Mouse (Mus musculus) megakaryocyte, embryonic 14.5 days (primary cell): ENCODE measurements around the gene Kifc5b. TPM values are rescaled to one million over a fixed set of nuclear protein-coding genes. Genes with fewer than 3 reads are reported as not detected.
"Not testable (repeated sequence)": the region's sequence is repeated elsewhere in the genome, so short reads cannot be mapped to it uniquely, and the experiment has no call there.

Source experiments
- H3K27me3 ChIP-seq: replicated peaks from 2 replicates; pipeline ENCODE3; 2012; ENCODE audit warnings: inconsistent platforms
- H3K36me3 ChIP-seq: replicated peaks from 2 replicates; pipeline ENCODE3; 2012; ENCODE audit warnings: low read length, inconsistent platforms, mixed read lengths
- H3K4me1 ChIP-seq: 2 replicates; pipeline ENCODE4 v1.6.1; 2012; ENCODE audit warnings: inconsistent platforms
- H3K4me3 ChIP-seq: replicated peaks from 2 replicates; pipeline ENCODE3; 2012; ENCODE audit warnings: moderate library complexity, mild to moderate bottlenecking, inconsistent platforms
- H3K9me3 ChIP-seq: 2 replicates; pipeline ENCODE4 v1.6.1; 2012; ENCODE audit warnings: inconsistent platforms
- FLI1 ChIP-seq: IDR thresholded peaks from 2 replicates; pipeline ENCODE4 v1.6.1; 2012; ENCODE audit warnings: low read length, inconsistent platforms, mixed read lengths
- GATA1 ChIP-seq: IDR thresholded peaks from 3 replicates; pipeline ENCODE4 v1.6.1; 2012; ENCODE audit warnings: mixed read lengths, low read length, inconsistent platforms, borderline replicate concordance
- polyA plus RNA-seq: library from polyadenylated mRNA; stranded (reverse); fragments of >175 nt; gene quantifications from 2 replicates; pipeline ENCODE4 v1.2.3, GENCODE M21; 2012; ENCODE audit warnings: low replicate concordance; ENCODE audit not compliant: insufficient read depth

Gene Kifc5b
- polyA plus RNA-seq, 1 experiment = 12.1 TPM

DNA sequence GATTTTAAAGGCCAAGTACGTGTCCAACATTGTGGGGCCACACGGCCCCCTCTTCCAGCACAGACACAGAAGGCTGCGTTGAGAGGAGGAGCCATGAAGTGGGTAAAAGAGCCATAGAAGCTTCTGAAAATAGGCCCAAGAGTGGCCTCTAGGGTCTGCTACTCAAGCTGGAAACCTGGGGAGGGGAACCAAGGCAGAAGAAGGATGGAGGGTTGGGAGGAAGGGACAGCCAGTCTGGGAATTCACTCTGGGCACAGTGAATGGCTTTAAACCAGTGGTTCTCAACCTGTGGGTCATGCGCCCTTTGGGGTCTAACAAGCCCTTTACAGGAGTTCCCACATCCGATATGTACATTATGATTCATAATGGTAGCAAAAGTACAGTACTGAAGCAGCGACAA lies 52.4 kb downstream of the Kifc5b start:
- Histone ChIP-seq H3K9me3 (no peaks in the 10 kb centered on the region), H3K4me1 (peaks cover 60% of the 10 kb centered on the region), H3K36me3 (peaks cover 20% of the 10 kb centered on the region), H3K4me3 (no peak overlapping the region), H3K27me3 (peaks cover 7% of the 10 kb centered on the region)
- no peak for TF ChIP-seq GATA1
- no peak for TF ChIP-seq FLI1

GRCm38 (mm10) chr17:26970221-26970620 lies 53.3 kb downstream of the Kifc5b start:
- peaks cover 26% of the 10 kb centered on the region for H3K36me3 ChIP-seq
- TF ChIP-seq GATA1 (no peak), FLI1 (no peak)

DNA sequence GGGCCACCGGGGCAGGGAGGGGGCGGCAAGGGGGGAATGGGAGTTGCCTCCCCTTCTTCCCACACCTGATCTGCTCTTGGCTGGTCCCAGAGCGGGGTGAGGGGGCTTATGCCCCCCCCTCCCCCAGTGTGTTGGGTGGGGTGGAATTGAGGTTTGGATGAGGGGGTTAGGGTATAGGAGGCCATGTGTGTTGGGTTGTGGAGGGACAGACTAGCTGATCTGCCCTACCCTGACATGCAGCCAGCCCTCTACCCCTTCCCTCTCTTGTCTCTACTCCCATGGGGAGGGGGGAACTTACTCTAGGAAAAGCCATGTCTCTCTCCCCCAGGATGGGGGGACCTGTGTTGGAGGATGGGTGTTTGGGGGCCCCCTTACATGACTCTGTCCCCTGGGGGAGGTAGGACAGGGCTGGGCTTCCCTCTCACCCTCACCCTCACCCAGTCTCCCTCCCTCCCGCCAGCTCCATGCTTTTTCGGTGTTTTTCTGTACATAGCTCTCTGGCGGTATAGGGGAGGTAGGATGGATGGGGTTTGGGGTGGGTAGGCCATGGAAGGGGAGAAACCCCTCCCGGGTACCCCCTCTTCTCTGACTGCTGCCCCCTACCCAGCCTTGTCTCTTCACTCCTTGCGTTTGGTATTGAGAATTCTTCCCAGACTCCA lies 54.5 kb downstream of the Kifc5b start:
- peaks cover 38% of the 10 kb centered on the region for H3K36me3 ChIP-seq
- peak overlapping the region; percentile 38 for H3K4me3 ChIP-seq
- H3K9me3 ChIP-seq = no peaks in the 10 kb centered on the region
- no peak for TF ChIP-seq GATA1
- H3K4me1 ChIP-seq = peaks cover 65% of the 10 kb centered on the region
- peaks cover 7% of the 10 kb centered on the region for H3K27me3 ChIP-seq

More at GRCm38 (mm10) chr17:26970221-26970620, 53.3 kb downstream of the Kifc5b start:
- H3K9me3 ChIP-seq = no peaks in the 10 kb centered on the region
- H3K27me3 ChIP-seq = peaks cover 7% of the 10 kb centered on the region
- H3K4me1 ChIP-seq = peaks cover 60% of the 10 kb centered on the region
- peak overlapping the region; percentile 8 for H3K4me3 ChIP-seq

DNA sequence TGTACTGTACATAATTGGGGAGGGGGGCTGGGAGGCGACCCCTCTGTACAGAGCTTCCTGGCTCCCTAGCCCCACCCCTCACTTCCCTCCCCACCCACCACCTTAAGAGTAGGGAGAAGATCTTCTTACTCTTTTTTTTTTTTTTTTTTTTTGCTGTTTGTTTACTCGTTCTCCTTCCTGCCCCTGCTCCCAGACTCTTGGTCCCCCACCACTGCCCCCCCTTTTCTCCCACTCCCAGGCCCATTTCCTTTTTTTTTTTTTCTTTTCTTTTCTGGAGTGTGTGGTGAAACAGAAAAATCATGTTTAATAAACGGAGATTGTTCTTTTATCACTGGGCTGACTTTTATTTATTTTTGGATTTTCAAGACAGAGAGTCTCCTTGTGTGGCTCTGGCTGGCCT lies 55.2 kb downstream of the Kifc5b start:
- Histone ChIP-seq H3K36me3 (peaks cover 40% of the 10 kb centered on the region), H3K4me3 (peak overlapping the region; percentile 99), H3K9me3 (no peaks in the 10 kb centered on the region), H3K4me1 (peaks cover 69% of the 10 kb centered on the region), H3K27me3 (peaks cover 3% of the 10 kb centered on the region)
- TF ChIP-seq GATA1 = no peak
- TF ChIP-seq FLI1 = no peak

DNA sequence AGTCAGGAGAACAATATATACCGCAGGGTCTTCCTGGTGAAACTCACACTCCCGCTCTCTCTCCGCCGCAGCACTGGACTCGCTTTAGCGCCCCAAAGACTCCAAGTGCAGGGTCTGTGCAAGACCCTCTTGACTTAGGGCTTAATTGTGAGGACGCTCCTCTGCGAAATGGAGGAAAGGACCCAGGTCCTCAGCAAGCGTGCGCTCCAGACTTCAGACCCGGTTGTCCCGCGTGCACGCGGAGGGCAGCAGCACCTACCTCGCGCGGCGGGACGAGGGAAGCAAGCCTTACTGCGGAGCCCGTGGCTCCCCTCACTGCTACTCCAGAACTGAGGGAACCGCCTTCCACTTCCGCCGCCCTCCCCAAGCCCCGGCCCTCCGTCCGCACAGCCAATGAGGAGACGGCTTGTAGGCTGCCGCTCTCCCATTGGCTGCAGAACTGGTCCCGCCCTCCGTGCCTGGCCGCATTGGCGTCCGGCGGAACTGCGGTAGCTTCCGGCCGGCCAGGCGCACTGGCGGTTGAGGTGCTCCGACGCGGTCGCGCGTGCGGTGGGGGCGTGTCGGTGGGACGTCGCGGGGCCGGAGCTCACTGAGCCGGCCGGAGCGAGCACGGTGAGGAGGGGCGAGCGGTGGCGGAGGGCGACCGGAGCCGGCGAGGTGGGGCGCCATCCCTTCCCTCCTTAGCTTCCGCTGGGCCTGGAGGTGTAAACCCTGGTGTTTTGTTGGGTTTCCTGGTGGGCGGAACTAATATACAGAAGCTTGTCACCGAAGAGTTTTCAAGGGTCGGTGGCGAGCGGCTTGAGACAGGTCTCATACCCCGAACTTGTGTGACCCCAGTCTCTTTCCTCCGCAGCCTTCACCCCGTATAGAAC lies 56.0 kb downstream of the Kifc5b start, which contains the start of gene Zbtb9:
TSS of gene Zbtb9 (plus strand) at position 465 of the 872 bp plus-strand sequence.
- peaks cover 41% of the 10 kb centered on the region for H3K36me3 ChIP-seq
- H3K4me3 ChIP-seq = peak within 1 kb of the TSS; percentile 99
- TF ChIP-seq GATA1 = no peak
- peak; percentile 83 for TF ChIP-seq FLI1
- H3K27me3 ChIP-seq = peaks cover 1% of the 10 kb centered on the region
- H3K9me3 ChIP-seq = no peaks in the 10 kb centered on the region
- H3K4me1 ChIP-seq = peaks cover 68% of the 10 kb centered on the region

- Histone ChIP-seq H3K27me3 (no peaks in the 10 kb centered on the region), H3K36me3 (peaks cover 52% of the 10 kb centered on the region), H3K4me3 (peak overlapping the region; percentile 99), H3K4me1 (peaks cover 72% of the 10 kb centered on the region), H3K9me3 (no peaks in the 10 kb centered on the region)
- TF ChIP-seq GATA1 (no peak), FLI1 (no peak)
These were observed 57.7 kb downstream of the Kifc5b start for GRCm38 (mm10) chr17:26974547-26974946.

DNA sequence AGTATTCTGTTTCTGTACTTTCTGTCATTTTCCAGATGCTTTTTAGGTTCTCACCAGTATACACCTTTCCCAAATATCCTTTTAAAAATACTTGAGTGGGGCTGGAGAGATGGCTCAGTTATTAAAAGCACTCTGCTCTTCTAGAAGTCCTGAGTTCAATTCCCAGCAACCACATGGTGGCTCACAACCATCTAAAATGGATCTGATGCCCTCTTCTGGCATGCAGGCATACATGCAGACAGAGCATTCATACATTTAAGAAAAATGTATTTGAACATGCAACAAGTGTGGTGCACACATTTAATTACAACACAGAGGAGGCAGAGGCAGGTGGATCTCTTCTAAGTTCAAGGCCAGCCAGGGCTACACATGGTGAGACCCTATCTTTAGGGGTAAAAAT lies 58.5 kb downstream of the Kifc5b start:
- H3K9me3 ChIP-seq = no peaks in the 10 kb centered on the region
- no peak overlapping the region for H3K4me3 ChIP-seq
- TF ChIP-seq GATA1 (no peak), FLI1 (no peak)
- peaks cover 55% of the 10 kb centered on the region for H3K36me3 ChIP-seq
- H3K27me3 ChIP-seq = no peaks in the 10 kb centered on the region
- H3K4me1 ChIP-seq = peaks cover 72% of the 10 kb centered on the region

DNA sequence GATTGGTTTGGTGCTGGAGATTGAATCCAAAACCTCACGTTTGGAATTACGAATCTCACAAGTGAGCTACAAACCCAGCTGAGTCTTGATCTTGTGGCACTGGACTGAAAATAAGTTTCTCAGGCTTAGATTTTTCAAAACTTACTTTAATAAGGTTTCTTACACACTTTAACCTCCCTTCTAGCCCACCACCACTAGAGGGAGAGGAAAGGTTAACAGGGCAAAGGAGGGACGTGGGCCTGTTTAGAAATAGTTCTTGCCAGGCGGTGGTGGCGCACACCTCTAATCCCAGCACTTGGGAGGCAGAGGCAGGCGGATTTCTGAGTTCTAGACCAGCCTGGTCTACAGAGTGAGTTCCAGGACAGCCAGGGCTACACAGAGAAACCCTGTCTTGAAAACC lies 60.5 kb downstream of the Kifc5b start:
- not testable (repeated sequence) for H3K4me3 ChIP-seq, H3K9me3 ChIP-seq, H3K27me3 ChIP-seq
- peaks cover 70% of the 10 kb centered on the region for H3K4me1 ChIP-seq
- H3K36me3 ChIP-seq = peaks cover 55% of the 10 kb centered on the region

GRCm38 (mm10) chr17:26979426-26979825 lies 62.5 kb downstream of the Kifc5b start:
- H3K4me1 ChIP-seq = peaks cover 68% of the 10 kb centered on the region
- TF ChIP-seq FLI1 = no peak
- no peak for TF ChIP-seq GATA1
- no peaks in the 10 kb centered on the region for H3K9me3 ChIP-seq
- no peak overlapping the region for H3K4me3 ChIP-seq
- no peaks in the 10 kb centered on the region for H3K27me3 ChIP-seq
- peaks cover 52% of the 10 kb centered on the region for H3K36me3 ChIP-seq

DNA sequence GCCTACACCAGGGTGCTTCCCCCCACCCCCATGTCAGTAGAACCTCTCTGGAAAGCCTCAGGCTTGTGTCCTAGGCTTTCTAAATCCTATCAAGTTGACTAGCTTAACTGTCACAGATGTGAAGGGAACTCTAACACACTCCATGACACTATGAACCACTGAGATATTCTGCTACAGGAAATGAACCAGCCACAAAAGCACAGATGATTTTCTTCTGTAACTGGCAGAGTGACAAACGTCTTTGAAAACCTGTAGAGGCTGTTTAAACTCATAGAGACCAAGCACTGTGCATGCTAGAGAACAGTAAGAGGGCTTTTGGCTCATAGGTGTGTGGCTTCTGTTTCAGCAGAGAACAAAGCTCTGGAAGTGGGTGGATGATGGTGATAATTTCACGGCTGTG lies 64.2 kb downstream of the Kifc5b start:
- no peaks in the 10 kb centered on the region for H3K27me3 ChIP-seq
- peaks cover 52% of the 10 kb centered on the region for H3K4me1 ChIP-seq
- peaks cover 3% of the 10 kb centered on the region; the same call in 1 of the 2 replicates for H3K9me3 ChIP-seq
- H3K36me3 ChIP-seq = peaks cover 36% of the 10 kb centered on the region
- peak overlapping the region; percentile 12 for H3K4me3 ChIP-seq
- TF ChIP-seq GATA1 = no peak
- no peak for TF ChIP-seq FLI1

Other genes starting within 250 kb of the Kifc5b start
- gene Crebrf, start 201.4 kb upstream of the Kifc5b start, polyA plus RNA-seq = 1.4 and 4.5 TPM in 2 replicates
- gene Bnip1, start 136.0 kb upstream of the Kifc5b start, polyA plus RNA-seq = 8.9 and 26.5 TPM in 2 replicates
- not detected in 2 replicates for gene Nkx2-5, start 72.1 kb upstream of the Kifc5b start, polyA plus RNA-seq
- 31.7 and 44.3 TPM in 2 replicates for gene Phf1, start 16.0 kb downstream of the Kifc5b start, polyA plus RNA-seq
- 396 and 1,059 TPM in 2 replicates for gene Cuta, start 22.5 kb downstream of the Kifc5b start, polyA plus RNA-seq
- 3.0 and 4.4 TPM in 2 replicates for gene Syngap1, start 24.2 kb downstream of the Kifc5b start, polyA plus RNA-seq
- 2.3 and 4.1 TPM in 2 replicates for gene Zbtb9, start 56.1 kb downstream of the Kifc5b start, polyA plus RNA-seq
- gene Bak1, start 111.9 kb downstream of the Kifc5b start, polyA plus RNA-seq = 164 and 277 TPM in 2 replicates
- 0.17 and 1.3 TPM in 2 replicates for gene Itpr3, start 140.2 kb downstream of the Kifc5b start, polyA plus RNA-seq
- 35.6 and 163 TPM in 2 replicates for gene Uqcc2, start 216.8 kb downstream of the Kifc5b start, polyA plus RNA-seq